Mouse (Mus musculus) layer of hippocampus, postnatal 36 days (tissue): ENCODE results near the gene Tmem236. TPM values are rescaled to one million over a fixed set of nuclear protein-coding genes. Genes with fewer than 3 reads are reported as not detected.

Experiments used
- DNase-seq, 2 experiments: peaks; one replicate each; pipeline ENCODE4 v3.0.0; 2022
- total RNA-seq, 2 experiments: library from RNA; stranded (reverse); gene quantifications; 2 replicates each; pipeline ENCODE4 v1.2.3; 2021

Gene Tmem236
- under 1 TPM in 1 of 2 experiments, not detected in 1; 0.12 TPM for total RNA-seq

- DNase-seq, result no peak
Measured at GRCm38 (mm10) chr2:14174334-14174733, at the start of gene Tmem236. Gene Tmem236 (plus strand): TSS chr2:14174523.

GRCm38 (mm10) chr2:14126387-14126786 is 47.9 kb upstream of the Tmem236 start:
- DNase-seq, result no peak

- DNase-seq, result no peak
Measured at GRCm38 (mm10) chr2:14127629-14128028, 46.7 kb upstream of the Tmem236 start.

- no peak for DNase-seq
Measured at GRCm38 (mm10) chr2:14130641-14131339, 43.5 kb upstream of the Tmem236 start.

GRCm38 (mm10) chr2:14132468-14133326 is 41.6 kb upstream of the Tmem236 start:
- no peak for DNase-seq

GRCm38 (mm10) chr2:14136906-14137305 is 37.4 kb upstream of the Tmem236 start:
- no peak for DNase-seq

GRCm38 (mm10) chr2:14139590-14139989 is 34.7 kb upstream of the Tmem236 start:
- DNase-seq, result no peak

GRCm38 (mm10) chr2:14140044-14140443 is 34.3 kb upstream of the Tmem236 start:
- no peak for DNase-seq

- no peak for DNase-seq
Measured at GRCm38 (mm10) chr2:14145311-14145710, 29.0 kb upstream of the Tmem236 start.

- no peak for DNase-seq
Measured at GRCm38 (mm10) chr2:14146913-14147312, 27.4 kb upstream of the Tmem236 start.

GRCm38 (mm10) chr2:14150829-14151228 is 23.5 kb upstream of the Tmem236 start:
- DNase-seq, result no peak

- no peak for DNase-seq
Measured at GRCm38 (mm10) chr2:14151854-14152253, 22.5 kb upstream of the Tmem236 start.

GRCm38 (mm10) chr2:14159047-14159446 is 15.3 kb upstream of the Tmem236 start:
- DNase-seq, result no peak

GRCm38 (mm10) chr2:14159756-14160155 is 14.6 kb upstream of the Tmem236 start:
- no peak for DNase-seq

- no peak for DNase-seq
Measured at GRCm38 (mm10) chr2:14164459-14165030, 9.8 kb upstream of the Tmem236 start.

- DNase-seq, result no peak
Measured at GRCm38 (mm10) chr2:14165066-14165465, 9.3 kb upstream of the Tmem236 start.

- no peak for DNase-seq
Measured at GRCm38 (mm10) chr2:14165618-14166344, 8.5 kb upstream of the Tmem236 start.

- no peak for DNase-seq
Measured at GRCm38 (mm10) chr2:14167721-14168120, 6.6 kb upstream of the Tmem236 start.

- DNase-seq, result no peak
Measured at GRCm38 (mm10) chr2:14176460-14177193, 2.3 kb downstream of the Tmem236 start.

GRCm38 (mm10) chr2:14184375-14184774 is 10.1 kb downstream of the Tmem236 start:
- DNase-seq, result no peak

- no peak for DNase-seq
Measured at GRCm38 (mm10) chr2:14190684-14191083, 16.4 kb downstream of the Tmem236 start.

- DNase-seq, result no peak
Measured at GRCm38 (mm10) chr2:14191601-14192000, 17.3 kb downstream of the Tmem236 start.
